Mouse (Mus musculus) CH12F3 (cell line): ENCODE results near the gene Soat1.
"Not testable (repeated sequence)": the region's sequence is repeated elsewhere in the genome, so short reads cannot be mapped to it uniquely, and the experiment has no call there.

ENCODE experiments used
- in situ Hi-C: fragments of 300-500 bp; cut with MboI; formaldehyde crosslinking; loops from 2 replicates; pipeline ENCODE4 v1.14.3; 2020; ENCODE audit warnings: low sequenced_read_pairs

Soat1 gene

DNA sequence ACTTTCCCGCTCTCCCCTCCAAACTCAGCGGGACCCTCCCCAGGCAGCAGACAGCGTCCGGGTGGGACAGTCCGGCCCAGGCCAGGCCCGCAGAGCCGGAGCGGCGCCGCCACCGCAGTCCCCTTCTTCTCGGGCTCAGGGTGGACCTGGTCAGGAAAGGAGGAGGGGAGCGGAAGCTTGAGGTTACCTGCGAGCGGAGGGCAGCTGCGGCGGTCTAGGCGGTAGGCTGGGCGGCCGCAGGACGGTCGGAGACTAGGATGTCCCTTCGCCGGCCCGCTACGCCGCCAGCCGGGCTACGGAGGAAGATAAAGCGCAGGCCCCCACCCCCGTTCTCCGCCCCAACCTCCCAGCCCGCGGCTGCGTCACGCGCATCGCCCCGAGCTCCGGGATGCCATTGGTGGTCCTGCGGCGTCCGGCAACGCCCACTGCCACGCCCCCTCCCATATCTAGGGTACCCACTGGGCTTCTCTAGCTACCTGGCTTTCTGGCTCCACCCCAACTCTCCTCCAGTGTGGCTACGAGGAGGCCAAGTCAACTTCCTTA, at the start of gene Soat1:
Gene Soat1 (minus strand): TSS at position 371 of the 543 bp plus-strand sequence.
- in situ Hi-C loops = no loop called here

GRCm38 (mm10) chr1:156523842-156524241, 49.7 kb upstream of the Soat1 start, which contains the start of gene Gm10031:
TSS of gene Gm10031 (plus strand) at chr1:156524012.
- in situ Hi-C loops = not testable (repeated sequence)

- in situ Hi-C loops = no loop called here
Measured at GRCm38 (mm10) chr1:156521796-156522517, 47.8 kb upstream of the Soat1 start.

GRCm38 (mm10) chr1:156520136-156520780, 46.1 kb upstream of the Soat1 start:
- in situ Hi-C loops = no loop called here

GRCm38 (mm10) chr1:156507753-156508152, 33.6 kb upstream of the Soat1 start:
- in situ Hi-C loops = no loop called here

- in situ Hi-C loops = no loop called here
Measured at GRCm38 (mm10) chr1:156505901-156506300, 31.8 kb upstream of the Soat1 start.

GRCm38 (mm10) chr1:156504945-156505523, 30.9 kb upstream of the Soat1 start:
- in situ Hi-C loops = no loop called here

DNA sequence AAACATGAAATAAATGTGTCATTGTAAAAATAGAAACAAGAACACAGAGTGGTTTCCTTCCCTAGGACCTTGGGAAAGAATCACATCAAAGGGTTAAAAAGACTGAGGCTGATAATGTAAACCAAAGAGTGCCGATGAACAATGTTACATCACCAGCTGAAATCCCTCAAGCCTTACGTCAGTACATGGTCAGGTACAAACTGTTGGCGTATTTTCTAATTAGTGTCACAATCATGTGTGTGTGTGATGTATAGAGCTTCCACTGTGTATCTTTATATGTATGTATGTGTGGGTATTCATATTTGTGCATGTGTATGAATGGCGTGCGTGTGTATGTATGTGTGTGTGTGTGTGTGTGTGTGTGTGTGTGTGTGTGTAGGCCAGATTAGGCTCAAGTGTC, 22.8 kb upstream of the Soat1 start:
- in situ Hi-C loops = no loop called here

- in situ Hi-C loops = no loop called here
Measured at GRCm38 (mm10) chr1:156495025-156495424, 20.9 kb upstream of the Soat1 start.

DNA sequence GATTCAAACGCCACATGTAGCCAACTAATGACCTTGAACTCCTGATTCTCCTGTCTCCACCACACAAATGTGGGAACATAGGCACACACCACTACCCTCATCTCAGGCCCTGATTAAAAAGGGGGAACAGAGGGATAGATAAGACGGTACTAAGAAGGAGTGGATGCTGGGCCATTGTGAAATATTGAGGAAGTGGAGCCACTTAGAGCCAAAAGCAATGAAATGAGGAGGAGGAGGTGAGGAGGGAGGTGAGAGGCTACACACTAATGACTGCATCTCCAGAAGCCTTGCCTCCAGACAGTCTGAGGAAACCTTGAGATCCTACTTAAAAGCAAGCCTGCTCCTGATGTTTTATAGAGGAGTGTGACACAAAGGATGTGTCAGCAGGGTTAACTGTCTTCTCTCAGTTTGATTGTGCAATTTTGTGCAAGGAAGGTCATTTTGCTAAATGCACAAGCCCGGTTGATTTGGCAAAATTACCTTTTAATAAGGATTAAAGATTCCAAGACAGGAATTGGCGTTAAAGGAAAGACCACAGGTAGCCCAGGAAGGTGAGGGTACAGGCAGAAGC, 17.2 kb upstream of the Soat1 start:
- in situ Hi-C loops = no loop called here

DNA sequence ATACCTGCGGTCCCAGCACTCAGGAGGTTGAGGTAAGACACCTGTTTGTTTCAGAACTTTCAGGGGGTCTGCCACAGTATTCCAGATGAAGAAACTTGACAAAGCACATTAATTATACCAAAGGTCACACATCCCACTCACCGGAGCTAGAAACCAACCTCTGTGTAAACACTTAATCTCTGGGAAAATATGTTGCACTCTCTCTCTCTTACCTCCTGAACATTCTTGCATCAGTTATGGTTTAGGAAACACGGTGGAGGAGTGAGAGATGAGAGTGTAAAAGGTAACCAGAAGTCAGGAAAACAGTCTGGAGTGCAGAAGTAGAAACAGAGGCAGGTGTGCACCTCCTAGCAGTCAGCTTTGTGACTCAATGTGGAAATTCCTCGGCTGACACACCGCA, 13.9 kb upstream of the Soat1 start:
- in situ Hi-C loops = no loop called here

DNA sequence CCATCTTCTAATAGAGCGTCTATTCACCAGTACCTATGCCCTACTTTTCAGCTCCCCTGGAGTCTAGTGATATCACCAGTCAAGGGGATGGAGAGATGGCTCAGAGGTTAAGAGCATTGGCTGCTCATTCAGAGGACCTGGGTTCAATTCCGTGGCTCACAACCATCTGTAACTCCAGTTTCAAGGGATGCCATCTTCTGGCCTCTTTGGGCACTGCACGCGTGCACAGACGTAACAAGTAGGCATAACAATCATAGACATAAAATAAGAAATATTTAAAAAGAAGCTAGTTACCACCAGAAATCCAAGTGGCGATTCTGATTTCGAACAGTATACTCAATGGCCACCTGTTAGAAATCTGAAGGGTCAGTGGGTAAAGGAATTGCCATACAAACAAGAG, 13.4 kb upstream of the Soat1 start:
- in situ Hi-C loops = no loop called here

DNA sequence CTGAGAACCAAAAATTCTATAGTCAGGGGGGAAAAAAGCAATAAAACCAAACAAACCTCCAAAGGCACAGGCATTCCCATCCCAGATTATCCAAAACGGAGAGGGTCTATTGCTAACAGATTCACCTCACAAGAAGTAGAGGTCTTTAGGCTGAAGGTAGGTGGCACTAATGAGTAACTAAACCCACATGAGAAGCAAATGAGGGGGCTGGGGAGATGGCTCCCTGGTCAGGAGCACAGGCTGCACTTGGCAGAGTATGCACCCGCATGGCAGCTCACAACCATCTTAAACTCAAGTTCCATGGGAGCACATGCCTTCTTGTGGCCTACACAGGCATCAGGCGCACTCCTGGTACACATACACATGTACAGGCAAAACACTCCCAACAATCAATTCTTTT, 7.7 kb upstream of the Soat1 start:
- in situ Hi-C loops = no loop called here

DNA sequence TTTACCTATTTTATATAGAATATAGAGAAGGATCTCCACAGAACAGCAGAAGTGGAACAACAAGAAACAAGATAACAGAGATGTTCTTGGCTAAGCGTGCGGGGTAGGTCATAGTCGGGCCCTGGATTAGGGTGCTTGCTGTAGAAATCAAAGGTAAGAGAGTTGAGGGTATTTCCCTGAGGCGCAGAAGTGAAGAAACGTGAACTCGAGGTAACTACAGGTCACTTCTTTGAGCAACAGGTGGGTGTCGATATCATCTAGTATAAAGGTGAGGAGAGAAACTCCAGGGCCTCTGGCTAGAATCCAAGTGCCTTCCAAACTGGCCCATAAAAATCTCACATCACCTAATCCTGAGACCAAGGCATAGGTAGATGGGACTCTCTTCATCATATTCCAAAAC, 2.4 kb upstream of the Soat1 start:
- in situ Hi-C loops = no loop called here

GRCm38 (mm10) chr1:156476016-156476415, 1.9 kb upstream of the Soat1 start:
- in situ Hi-C loops = no loop called here

- in situ Hi-C loops = no loop called here
Measured at GRCm38 (mm10) chr1:156474854-156475253, 723 bp upstream of the Soat1 start.

DNA sequence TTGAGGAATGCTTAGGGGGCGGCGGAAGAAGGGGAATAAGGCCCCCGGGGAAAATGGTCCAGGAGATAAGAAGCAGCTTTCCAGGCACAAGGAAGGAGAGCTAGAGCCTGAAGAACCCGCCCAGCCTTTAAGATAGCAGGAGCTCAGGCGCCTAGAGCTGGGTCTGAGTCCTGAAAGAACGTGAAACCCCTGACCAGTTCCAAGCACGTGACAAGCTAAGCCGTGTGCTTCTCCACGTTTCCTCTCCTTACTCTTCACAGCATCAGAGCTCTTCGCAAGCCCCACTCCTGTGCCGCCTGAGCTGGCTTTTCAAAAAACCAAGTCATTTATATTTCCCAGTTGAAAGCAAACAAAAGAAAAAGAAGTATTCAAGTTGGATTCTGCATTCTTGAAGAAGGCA, 1.1 kb downstream of the Soat1 start:
- in situ Hi-C loops = no loop called here

GRCm38 (mm10) chr1:156471955-156472354, 2.2 kb downstream of the Soat1 start:
- in situ Hi-C loops = no loop called here

GRCm38 (mm10) chr1:156471071-156471470, 3.1 kb downstream of the Soat1 start:
- in situ Hi-C loops = no loop called here

DNA sequence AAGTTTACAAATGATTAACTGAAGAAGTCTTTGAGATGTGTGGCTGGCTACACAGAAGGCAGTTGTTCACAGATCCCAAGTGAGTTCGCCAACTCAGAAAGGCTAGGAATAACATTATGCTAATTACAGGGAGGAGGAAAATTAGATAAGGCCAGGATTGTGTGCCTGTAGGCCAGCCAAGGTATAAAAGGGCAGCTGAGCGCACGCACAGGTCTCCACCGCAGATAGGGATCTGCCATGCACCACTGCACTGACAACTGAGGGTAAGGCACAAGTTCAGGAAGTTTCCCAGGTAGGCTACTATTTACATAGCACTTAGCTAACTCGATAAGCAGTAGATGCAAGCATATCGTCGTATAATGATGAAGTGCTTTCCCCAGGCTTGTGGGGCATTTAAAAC, 3.6 kb downstream of the Soat1 start:
- in situ Hi-C loops = no loop called here

GRCm38 (mm10) chr1:156468576-156468975, 5.6 kb downstream of the Soat1 start:
- in situ Hi-C loops = no loop called here
